Mouse (Mus musculus): ENCODE data around the gene Bbs9. TPM values are rescaled to one million over a fixed set of nuclear protein-coding genes. Genes with fewer than 3 reads are reported as not detected.
A peak's percentile ranks its signal among the peaks of the same experiment; 100 is the strongest.

Gene Bbs9
- polyA plus RNA-seq, 1 experiment from 2014 or later, result 14.7 TPM

GRCm38 (mm10) chr9:22822770-22823169 lies 347.3 kb downstream of the Bbs9 start:
- Histone ChIP-seq H3K36me3 (no peaks in the 10 kb centered on the region), H3K9me3 (no peaks in the 10 kb centered on the region), H3K4me2 (no peak overlapping the region), H3K4me1 (peaks cover 18% of the 10 kb centered on the region; the same call in 1 of the 2 replicates), H3K9ac (no peak overlapping the region), H3K27me3 (no peaks in the 10 kb centered on the region), H3K4me3 (no peak overlapping the region), H3K27ac (no peak overlapping the region)
- WGBS, result 51% methylated on average over 5 of the region's 5 CpGs
- no peak for ATAC-seq (ENCODE audit: borderline replicate concordance, extremely low read depth, low FRiP score, low TSS enrichment)

GRCm38 (mm10) chr9:22823856-22824255 lies 348.3 kb downstream of the Bbs9 start:
- H3K27ac ChIP-seq, result no peak overlapping the region
- WGBS, result 67% methylated on average over 3 of the region's 3 CpGs
- no peaks in the 10 kb centered on the region for H3K36me3 ChIP-seq
- ATAC-seq (ENCODE audit: borderline replicate concordance, extremely low read depth, low FRiP score, low TSS enrichment), result no peak
- no peak overlapping the region for H3K9ac ChIP-seq
- H3K4me1 ChIP-seq, result peaks cover 18% of the 10 kb centered on the region; the same call in 1 of the 2 replicates
- H3K27me3 ChIP-seq, result no peaks in the 10 kb centered on the region
- no peaks in the 10 kb centered on the region for H3K9me3 ChIP-seq
- no peak overlapping the region for H3K4me2 ChIP-seq
- no peak overlapping the region for H3K4me3 ChIP-seq

- Histone ChIP-seq H3K4me2 (no peak overlapping the region), H3K4me1 (peaks cover 18% of the 10 kb centered on the region; the same call in 1 of the 2 replicates), H3K9ac (no peak overlapping the region), H3K36me3 (no peaks in the 10 kb centered on the region), H3K27me3 (no peaks in the 10 kb centered on the region), H3K4me3 (no peak overlapping the region), H3K27ac (0 out of 2 replicates have a peak overlapping the region, but pooled peaks have one; percentile 33), H3K9me3 (no peaks in the 10 kb centered on the region)
- 45% methylated on average over 8 of the region's 8 CpGs for WGBS
- no peak for ATAC-seq (ENCODE audit: borderline replicate concordance, extremely low read depth, low FRiP score, low TSS enrichment)
These were observed 349.4 kb downstream of the Bbs9 start for GRCm38 (mm10) chr9:22824910-22825309.

GRCm38 (mm10) chr9:22826571-22826990 lies 351.1 kb downstream of the Bbs9 start:
- Histone ChIP-seq H3K9me3 (no peaks in the 10 kb centered on the region), H3K36me3 (no peaks in the 10 kb centered on the region), H3K4me2 (no peak overlapping the region), H3K4me1 (peaks cover 15% of the 10 kb centered on the region; the same call in 1 of the 2 replicates), H3K9ac (no peak overlapping the region), H3K27ac (no peak overlapping the region), H3K27me3 (no peaks in the 10 kb centered on the region), H3K4me3 (no peak overlapping the region)
- ATAC-seq (ENCODE audit: borderline replicate concordance, extremely low read depth, low FRiP score, low TSS enrichment), result no peak
- 45% methylated on average over 3 of the region's 3 CpGs for WGBS

- H3K4me3 ChIP-seq, result no peak overlapping the region
- H3K4me1 ChIP-seq, result peaks cover 15% of the 10 kb centered on the region; the same call in 1 of the 2 replicates
- no peak overlapping the region for H3K4me2 ChIP-seq
- no peak for ATAC-seq (ENCODE audit: borderline replicate concordance, extremely low read depth, low FRiP score, low TSS enrichment)
- H3K9me3 ChIP-seq, result no peaks in the 10 kb centered on the region
- no peak overlapping the region for H3K9ac ChIP-seq
- no peak overlapping the region for H3K27ac ChIP-seq
- H3K36me3 ChIP-seq, result no peaks in the 10 kb centered on the region
- WGBS, result 70% methylated on average over 2 of the region's 2 CpGs
- H3K27me3 ChIP-seq, result no peaks in the 10 kb centered on the region
These were observed 351.8 kb downstream of the Bbs9 start for GRCm38 (mm10) chr9:22827176-22827770.

- Histone ChIP-seq H3K27me3 (no peaks in the 10 kb centered on the region), H3K36me3 (no peaks in the 10 kb centered on the region), H3K9ac (no peak overlapping the region), H3K4me2 (no peak overlapping the region), H3K9me3 (no peaks in the 10 kb centered on the region), H3K4me1 (peaks cover 13% of the 10 kb centered on the region; the same call in 1 of the 2 replicates), H3K27ac (no peak overlapping the region), H3K4me3 (no peak overlapping the region)
- whole genome bisulfite sequencing, result 80% methylated on average over 21 of the region's 21 CpGs
- ATAC-seq (ENCODE audit: borderline replicate concordance, extremely low read depth, low FRiP score, low TSS enrichment), result no peak
These were observed 353.9 kb downstream of the Bbs9 start for GRCm38 (mm10) chr9:22829212-22829960.

- 74% methylated on average over 1 of the region's 1 CpGs for WGBS
- no peak overlapping the region for H3K4me2 ChIP-seq
- H3K4me3 ChIP-seq, result no peak overlapping the region
These were observed 359.5 kb downstream of the Bbs9 start for GRCm38 (mm10) chr9:22834994-22835512.

GRCm38 (mm10) chr9:22837000-22837399 lies 361.5 kb downstream of the Bbs9 start:
- peaks cover 13% of the 10 kb centered on the region for H3K4me1 ChIP-seq
- ATAC-seq (ENCODE audit: borderline replicate concordance, extremely low read depth, low FRiP score, low TSS enrichment), result no peak
- no peak overlapping the region for H3K9ac ChIP-seq
- no peak overlapping the region for H3K4me3 ChIP-seq
- 61% methylated on average over 6 of the region's 6 CpGs for WGBS
- H3K9me3 ChIP-seq, result no peaks in the 10 kb centered on the region
- no peaks in the 10 kb centered on the region for H3K36me3 ChIP-seq
- no peak overlapping the region for H3K4me2 ChIP-seq
- no peaks in the 10 kb centered on the region for H3K27me3 ChIP-seq
- H3K27ac ChIP-seq, result no peak overlapping the region

More at GRCm38 (mm10) chr9:22834994-22835512, 359.5 kb downstream of the Bbs9 start:
- Histone ChIP-seq H3K36me3 (no peaks in the 10 kb centered on the region), H3K27me3 (no peaks in the 10 kb centered on the region), H3K4me1 (peaks cover 13% of the 10 kb centered on the region), H3K9me3 (no peaks in the 10 kb centered on the region), H3K9ac (no peak overlapping the region), H3K27ac (no peak overlapping the region)
- no peak for ATAC-seq (ENCODE audit: borderline replicate concordance, extremely low read depth, low FRiP score, low TSS enrichment)

GRCm38 (mm10) chr9:22837702-22838210 lies 362.2 kb downstream of the Bbs9 start:
- Histone ChIP-seq H3K36me3 (no peaks in the 10 kb centered on the region), H3K27me3 (no peaks in the 10 kb centered on the region), H3K4me1 (peaks cover 13% of the 10 kb centered on the region), H3K9me3 (no peaks in the 10 kb centered on the region), H3K4me3 (no peak overlapping the region), H3K27ac (no peak overlapping the region), H3K4me2 (no peak overlapping the region), H3K9ac (no peak overlapping the region)
- ATAC-seq (ENCODE audit: borderline replicate concordance, extremely low read depth, low FRiP score, low TSS enrichment), result 0 out of 2 replicates have a peak, but pooled peaks have one; percentile 42
- WGBS, result 40% methylated on average over 4 of the region's 4 CpGs

GRCm38 (mm10) chr9:22846048-22846447 lies 370.5 kb downstream of the Bbs9 start:
- Histone ChIP-seq H3K36me3 (no peaks in the 10 kb centered on the region), H3K27me3 (no peaks in the 10 kb centered on the region), H3K4me2 (no peak overlapping the region), H3K4me3 (no peak overlapping the region), H3K4me1 (no peaks in the 10 kb centered on the region), H3K27ac (no peak overlapping the region), H3K9ac (no peak overlapping the region), H3K9me3 (no peaks in the 10 kb centered on the region)
- WGBS, result 51% methylated on average over 2 of the region's 2 CpGs
- peak; percentile 52; the same call in 1 of the 2 replicates for ATAC-seq (ENCODE audit: borderline replicate concordance, extremely low read depth, low FRiP score, low TSS enrichment)

- no peaks in the 10 kb centered on the region for H3K36me3 ChIP-seq
- ATAC-seq (ENCODE audit: borderline replicate concordance, extremely low read depth, low FRiP score, low TSS enrichment), result no peak
- H3K9me3 ChIP-seq, result no peaks in the 10 kb centered on the region
These were observed 371.3 kb downstream of the Bbs9 start for GRCm38 (mm10) chr9:22846783-22847182.

GRCm38 (mm10) chr9:22848800-22849199 lies 373.3 kb downstream of the Bbs9 start:
- 87% methylated on average over 3 of the region's 3 CpGs for WGBS
- Histone ChIP-seq H3K36me3 (no peaks in the 10 kb centered on the region), H3K9ac (no peak overlapping the region), H3K4me1 (no peaks in the 10 kb centered on the region), H3K9me3 (no peaks in the 10 kb centered on the region), H3K27me3 (no peaks in the 10 kb centered on the region), H3K27ac (no peak overlapping the region), H3K4me3 (no peak overlapping the region), H3K4me2 (no peak overlapping the region)
- ATAC-seq (ENCODE audit: borderline replicate concordance, extremely low read depth, low FRiP score, low TSS enrichment), result no peak

More at GRCm38 (mm10) chr9:22846783-22847182, 371.3 kb downstream of the Bbs9 start:
- Histone ChIP-seq H3K4me3 (no peak overlapping the region), H3K9ac (no peak overlapping the region), H3K27me3 (no peaks in the 10 kb centered on the region), H3K4me1 (no peaks in the 10 kb centered on the region), H3K27ac (no peak overlapping the region), H3K4me2 (no peak overlapping the region)
- 79% methylated on average over 1 of the region's 1 CpGs for WGBS
